Mouse (Mus musculus): ENCODE data around the gene A730015C16Rik.

DNA sequence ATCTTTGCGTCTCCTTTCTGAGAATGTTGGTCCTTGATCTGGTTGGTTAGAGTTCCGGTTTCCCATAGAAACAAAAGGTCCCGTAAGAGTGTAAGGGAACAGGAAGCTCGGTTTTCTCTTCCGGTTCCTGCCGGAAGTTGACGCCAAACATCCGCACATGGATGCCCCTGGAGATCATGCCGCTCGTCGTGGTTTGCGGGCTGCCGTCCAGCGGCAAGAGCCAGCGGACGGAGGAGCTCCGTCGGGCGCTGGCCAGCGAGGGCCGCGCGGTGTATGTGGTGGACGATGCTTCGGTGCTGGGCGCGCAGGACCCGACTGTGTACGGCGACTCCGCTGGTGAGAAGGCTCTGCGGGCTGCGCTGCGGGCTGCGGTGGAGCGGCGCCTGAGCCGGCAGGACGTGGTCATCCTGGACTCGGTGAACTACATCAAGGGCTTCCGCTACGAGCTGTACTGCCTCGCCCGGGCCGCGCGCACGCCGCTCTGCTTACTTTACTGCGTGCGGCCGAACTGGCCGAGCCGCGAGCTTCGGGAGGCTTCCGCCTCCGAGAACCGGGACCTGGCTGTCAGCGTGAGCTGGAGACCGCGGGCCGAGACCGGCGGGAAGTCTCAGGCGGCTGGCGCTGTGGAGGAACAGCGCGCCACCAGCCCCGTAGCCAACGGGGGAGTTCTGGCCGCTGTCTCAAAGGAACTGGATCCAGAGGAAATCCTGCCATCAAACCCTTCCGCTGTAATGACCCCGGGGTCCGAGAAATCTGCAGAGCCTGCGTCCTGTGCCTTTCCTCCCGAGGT, 509 bp downstream of the A730015C16Rik start, which contains the start of gene Kti12:
- TF ChIP-seq CTCF (IDR thresholded peaks at IDR 0.05; ENCODE audit: control insufficient read depth, insufficient read depth, insufficient read length) = no peak
- no peak for TF ChIP-seq MYOD1 (IDR thresholded peaks at IDR 0.05; ENCODE audit: control insufficient read depth, insufficient read length, low read depth)
- TF ChIP-seq MYOG (IDR thresholded peaks at IDR 0.05; ENCODE audit: control insufficient read depth, extremely low read depth, insufficient read length) = no peak
- TF ChIP-seq USF1 (IDR thresholded peaks at IDR 0.05; ENCODE audit: low read depth) = no peak

Measured in C2C12 (cell line).